Mouse (Mus musculus) lung, postnatal 0 days (tissue): Measurements from ENCODE around the gene Hsf4.

Experiments
- CTCF ChIP-seq: IDR thresholded peaks from 2 replicates; pipeline ENCODE4 v1.5.1; 2016; ENCODE audit warnings: antibody characterized with exemption, mild to moderate bottlenecking
- EP300 ChIP-seq: IDR thresholded peaks from 2 replicates; pipeline ENCODE4 v1.6.1; 2016; ENCODE audit warnings: antibody characterized with exemption, mild to moderate bottlenecking, control low read depth

DNA sequence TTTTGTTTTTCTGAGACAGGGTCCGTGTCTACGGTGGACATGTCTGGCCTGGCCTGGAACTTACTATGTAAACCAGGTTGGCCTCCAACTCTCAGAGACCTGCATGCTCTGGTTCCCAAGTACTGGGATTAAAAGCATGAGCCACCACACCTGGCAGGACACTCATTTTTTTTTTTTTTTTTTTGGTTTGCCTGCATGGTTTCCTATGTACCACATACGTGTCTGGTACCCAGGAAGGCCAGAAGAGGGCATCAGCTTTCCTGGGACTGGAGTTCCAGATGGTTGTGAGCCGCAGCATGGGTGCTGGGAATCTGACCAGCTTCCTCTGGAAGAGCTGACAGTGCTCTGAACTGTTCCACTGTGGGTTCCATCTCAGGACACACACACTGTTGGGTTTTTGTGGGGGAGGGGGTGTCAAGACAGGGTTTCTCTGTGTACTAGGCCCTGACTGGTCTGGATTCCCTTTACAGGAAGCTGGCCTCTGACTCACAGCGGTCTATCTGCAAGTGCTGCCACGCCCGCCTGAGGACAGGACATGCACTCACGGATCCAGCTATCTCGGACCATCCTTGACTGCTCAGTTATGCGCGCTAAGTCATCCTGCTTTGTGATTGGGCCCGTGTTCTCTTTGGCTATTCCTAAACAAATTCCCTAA, 8.1 kb upstream of the Hsf4 start:
- TF ChIP-seq CTCF (0 out of 2 replicates have a peak, but pooled peaks have one; percentile 10), EP300 (no peak)
